Mouse (Mus musculus): ENCODE results near the gene Cyp2d11. TPM values are rescaled to one million over a fixed set of nuclear protein-coding genes. Genes with fewer than 3 reads are reported as not detected.

Gene Cyp2d11
- polyA plus RNA-seq, 1 experiment, result not detected

DNA sequence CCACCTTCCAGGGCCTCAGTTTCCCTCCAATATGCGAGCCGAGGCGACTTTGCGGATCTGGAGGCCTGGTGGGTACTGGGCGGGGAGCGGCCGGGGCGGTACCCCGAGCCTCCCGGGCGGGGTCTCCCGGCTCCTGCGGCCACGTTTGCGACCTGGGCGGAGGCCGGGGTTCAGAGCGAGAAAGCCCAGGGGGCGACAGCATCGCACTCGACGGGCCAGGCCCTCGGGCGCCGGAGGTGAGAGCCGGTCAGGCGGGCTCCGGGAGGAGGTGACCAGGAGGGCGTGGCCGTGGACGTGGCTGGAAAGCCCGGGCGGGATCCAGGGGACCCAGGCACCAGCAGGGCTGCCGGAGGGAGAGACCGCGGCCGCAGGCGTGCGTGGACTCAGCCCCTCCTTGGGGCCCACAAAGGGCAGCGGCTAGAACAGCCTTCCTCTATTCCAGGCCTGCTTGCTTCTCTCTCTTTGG, 52.8 kb downstream of the Cyp2d11 start:
- no peaks in the 10 kb centered on the region for H3K36me3 ChIP-seq (ENCODE audit: control insufficient read depth, insufficient read depth, low read length, poor library complexity, severe bottlenecking)
- no peaks in the 10 kb centered on the region for H3K27me3 ChIP-seq (ENCODE audit: control insufficient read depth, insufficient read depth, low read length, poor library complexity, severe bottlenecking)
- H3K9ac ChIP-seq (ENCODE audit: low read depth, poor library complexity, severe bottlenecking), result peak overlapping the region; percentile 56
- no peak for TF ChIP-seq POLR2A (IDR thresholded peaks at IDR 0.05; ENCODE audit: insufficient read depth, low read length)
- TF ChIP-seq CTCF (IDR thresholded peaks at IDR 0.05; ENCODE audit: low read depth, low read length), result no peak
- no peak for TF ChIP-seq EP300 (IDR thresholded peaks at IDR 0.05; ENCODE audit: insufficient read depth, low read depth, low read length)
- H3K4me1 ChIP-seq (ENCODE audit: control insufficient read depth, insufficient read depth, low read length), result peaks cover 4% of the 10 kb centered on the region
- no peak overlapping the region for H3K27ac ChIP-seq (ENCODE audit: insufficient read depth, low read length)
- H3K4me3 ChIP-seq (ENCODE audit: low read depth, low read length), result peak overlapping the region; percentile 45
- no peaks in the 10 kb centered on the region for H3K9me3 ChIP-seq (replicated peaks; ENCODE audit: control insufficient read depth, insufficient read depth, low read length, poor library complexity, severe bottlenecking)

DNA sequence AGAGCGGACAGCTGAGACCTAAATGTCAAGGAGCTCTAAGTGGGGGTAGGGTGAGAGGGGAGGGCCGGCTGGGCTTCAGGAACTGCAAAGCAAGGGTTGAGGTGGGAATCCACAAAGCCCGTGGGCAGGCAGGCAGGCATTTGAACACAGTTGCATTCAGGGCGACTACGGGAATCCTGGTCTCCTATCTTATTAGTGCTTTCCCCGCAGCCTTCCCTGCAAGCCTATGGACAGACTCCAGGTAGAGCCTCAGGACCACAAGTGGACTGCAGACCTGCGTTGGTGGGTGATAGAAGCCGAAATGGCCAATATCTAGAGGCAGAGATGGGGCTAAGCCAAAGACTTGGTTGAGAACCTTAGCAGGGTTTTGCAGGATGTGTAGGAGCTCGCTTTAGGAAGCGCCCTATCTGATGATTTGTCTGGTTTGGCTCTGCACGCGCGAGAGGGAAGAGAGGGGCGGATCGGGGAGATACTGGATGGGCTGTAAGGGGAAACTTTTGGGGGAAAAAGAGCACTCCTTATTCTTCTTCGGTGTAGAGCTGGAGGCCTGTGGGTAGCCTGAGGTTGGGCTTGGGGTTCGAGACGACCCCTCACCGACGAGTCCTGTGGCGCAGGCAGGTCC, 53.3 kb downstream of the Cyp2d11 start:
- H3K4me3 ChIP-seq (ENCODE audit: low read depth, low read length), result peak overlapping the region; percentile 45
- peak overlapping the region; percentile 56 for H3K9ac ChIP-seq (ENCODE audit: low read depth, poor library complexity, severe bottlenecking)
- TF ChIP-seq EP300 (IDR thresholded peaks at IDR 0.05; ENCODE audit: insufficient read depth, low read depth, low read length) (no peak), POLR2A (IDR thresholded peaks at IDR 0.05; ENCODE audit: insufficient read depth, low read length) (no peak), CTCF (IDR thresholded peaks at IDR 0.05; ENCODE audit: low read depth, low read length) (no peak)
- H3K27ac ChIP-seq (ENCODE audit: insufficient read depth, low read length), result no peak overlapping the region
- no peaks in the 10 kb centered on the region for H3K9me3 ChIP-seq (replicated peaks; ENCODE audit: control insufficient read depth, insufficient read depth, low read length, poor library complexity, severe bottlenecking)
- H3K4me1 ChIP-seq (ENCODE audit: control insufficient read depth, insufficient read depth, low read length), result peaks cover 4% of the 10 kb centered on the region
- peaks cover 2% of the 10 kb centered on the region; the same call in 1 of the 2 replicates for H3K36me3 ChIP-seq (ENCODE audit: control insufficient read depth, insufficient read depth, low read length, poor library complexity, severe bottlenecking)
- H3K27me3 ChIP-seq (ENCODE audit: control insufficient read depth, insufficient read depth, low read length, poor library complexity, severe bottlenecking), result no peaks in the 10 kb centered on the region

DNA sequence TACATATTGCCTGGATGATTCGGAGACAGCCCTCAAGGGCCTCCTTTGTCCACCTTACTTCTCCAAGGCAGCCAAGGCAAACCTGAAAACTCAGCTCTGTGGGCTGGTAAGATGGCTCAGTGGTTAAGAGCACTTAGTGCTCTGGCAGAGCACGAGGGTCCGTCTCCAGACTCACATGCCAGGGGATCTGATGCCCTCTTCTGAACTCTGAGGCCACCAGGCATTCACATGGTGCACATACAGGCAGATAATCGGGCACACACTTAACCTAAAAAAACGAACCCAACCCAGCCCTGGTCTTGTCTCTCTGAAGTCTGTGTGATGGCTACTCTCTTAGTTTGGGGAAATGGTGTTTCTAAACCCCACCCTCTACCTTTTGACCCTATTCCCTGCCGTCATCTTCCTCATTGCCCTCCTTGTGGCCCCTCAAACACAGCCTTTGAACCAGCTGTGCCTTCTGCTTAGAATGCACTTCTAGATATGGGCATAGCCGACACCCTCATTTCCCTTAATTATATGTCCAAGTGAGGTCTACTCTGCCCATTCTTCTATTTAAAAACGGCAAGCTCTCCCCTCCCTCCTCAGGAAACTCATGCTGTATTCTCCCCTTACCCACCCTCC, 54.1 kb downstream of the Cyp2d11 start:
- no peak overlapping the region for H3K4me3 ChIP-seq (ENCODE audit: low read depth, low read length)
- peaks cover 4% of the 10 kb centered on the region for H3K4me1 ChIP-seq (ENCODE audit: control insufficient read depth, insufficient read depth, low read length)
- TF ChIP-seq CTCF (IDR thresholded peaks at IDR 0.05; ENCODE audit: low read depth, low read length) (no peak), EP300 (IDR thresholded peaks at IDR 0.05; ENCODE audit: insufficient read depth, low read depth, low read length) (no peak), POLR2A (IDR thresholded peaks at IDR 0.05; ENCODE audit: insufficient read depth, low read length) (no peak)
- H3K9me3 ChIP-seq (replicated peaks; ENCODE audit: control insufficient read depth, insufficient read depth, low read length, poor library complexity, severe bottlenecking), result no peaks in the 10 kb centered on the region
- H3K27me3 ChIP-seq (ENCODE audit: control insufficient read depth, insufficient read depth, low read length, poor library complexity, severe bottlenecking), result no peaks in the 10 kb centered on the region
- no peak overlapping the region for H3K27ac ChIP-seq (ENCODE audit: insufficient read depth, low read length)
- no peak overlapping the region for H3K9ac ChIP-seq (ENCODE audit: low read depth, poor library complexity, severe bottlenecking)
- H3K36me3 ChIP-seq (ENCODE audit: control insufficient read depth, insufficient read depth, low read length, poor library complexity, severe bottlenecking), result peaks cover 5% of the 10 kb centered on the region; the same call in 1 of the 2 replicates

Other genes starting within 250 kb of the Cyp2d11 start
- 205 and 210 TPM in 2 replicates for gene Srebf2, start 246.8 kb downstream of the Cyp2d11 start, polyA plus RNA-seq (2011; ENCODE audit: insufficient read depth, insufficient read length, low read depth, missing spikeins)
- 6.8 and 7.4 TPM in 2 replicates for gene Shisa8, start 181.2 kb downstream of the Cyp2d11 start, polyA plus RNA-seq (2011; ENCODE audit: insufficient read depth, insufficient read length, low read depth, missing spikeins)
- 1.9 and 2.3 TPM in 2 replicates for gene Tnfrsf13c, start 169.7 kb downstream of the Cyp2d11 start, polyA plus RNA-seq (2011; ENCODE audit: insufficient read depth, insufficient read length, low read depth, missing spikeins)
- 43.2 and 52.0 TPM in 2 replicates for gene Cenpm, start 149.3 kb downstream of the Cyp2d11 start, polyA plus RNA-seq (2011; ENCODE audit: insufficient read depth, insufficient read length, low read depth, missing spikeins)
- not detected in 2 replicates for gene 1500009C09Rik, start 141.6 kb downstream of the Cyp2d11 start, polyA plus RNA-seq (2011; ENCODE audit: insufficient read depth, insufficient read length, low read depth, missing spikeins)
- gene Sept3, start 119.1 kb downstream of the Cyp2d11 start, polyA plus RNA-seq (2011; ENCODE audit: insufficient read depth, insufficient read length, low read depth, missing spikeins), result 8.8 and 9.7 TPM in 2 replicates
- gene Wbp2nl, start 95.1 kb downstream of the Cyp2d11 start, polyA plus RNA-seq (2011; ENCODE audit: insufficient read depth, insufficient read length, low read depth, missing spikeins), result 0.70 and 1.1 TPM in 2 replicates
- gene Naga, start 55.1 kb downstream of the Cyp2d11 start, polyA plus RNA-seq (2011; ENCODE audit: insufficient read depth, insufficient read length, low read depth, missing spikeins), result 29.5 and 30.0 TPM in 2 replicates
- gene Pheta2, start 55.1 kb downstream of the Cyp2d11 start, polyA plus RNA-seq (2011; ENCODE audit: insufficient read depth, insufficient read length, low read depth, missing spikeins), result 1.8 and 2.7 TPM in 2 replicates
- 84.8 and 86.7 TPM in 2 replicates for gene Smdt1, start 55.1 kb downstream of the Cyp2d11 start, polyA plus RNA-seq (2011; ENCODE audit: insufficient read depth, insufficient read length, low read depth, missing spikeins)
- gene Ndufa6, start 39.7 kb downstream of the Cyp2d11 start, polyA plus RNA-seq (2011; ENCODE audit: insufficient read depth, insufficient read length, low read depth, missing spikeins), result 212 and 236 TPM in 2 replicates
- 1.1 and 1.9 TPM in 2 replicates for gene Cyp2d22, start 13.8 kb downstream of the Cyp2d11 start, polyA plus RNA-seq (2011; ENCODE audit: insufficient read depth, insufficient read length, low read depth, missing spikeins)
- not detected in 2 replicates for gene Cyp2d10, start 13.2 kb upstream of the Cyp2d11 start, polyA plus RNA-seq (2011; ENCODE audit: insufficient read depth, insufficient read length, low read depth, missing spikeins)
- not detected in 2 replicates for gene Cyp2d9, start 39.4 kb upstream of the Cyp2d11 start, polyA plus RNA-seq (2011; ENCODE audit: insufficient read depth, insufficient read length, low read depth, missing spikeins)
- gene Cyp2d12, start 161.1 kb upstream of the Cyp2d11 start, polyA plus RNA-seq (2011; ENCODE audit: insufficient read depth, insufficient read length, low read depth, missing spikeins), result not detected in 2 replicates
- gene Cyp2d34, start 226.9 kb upstream of the Cyp2d11 start, polyA plus RNA-seq (2011; ENCODE audit: insufficient read depth, insufficient read length, low read depth, missing spikeins), result not detected in 2 replicates

Measured in ES-Bruce4 (cell line).